Mouse (Mus musculus): ENCODE measurements around the gene Gm10447.
A peak's percentile ranks its signal among the peaks of the same experiment; 100 is the strongest.
"Not testable (repeated sequence)": the region's sequence is repeated elsewhere in the genome, so short reads cannot be mapped to it uniquely, and the experiment has no call there.

Gm10447 gene

DNA sequence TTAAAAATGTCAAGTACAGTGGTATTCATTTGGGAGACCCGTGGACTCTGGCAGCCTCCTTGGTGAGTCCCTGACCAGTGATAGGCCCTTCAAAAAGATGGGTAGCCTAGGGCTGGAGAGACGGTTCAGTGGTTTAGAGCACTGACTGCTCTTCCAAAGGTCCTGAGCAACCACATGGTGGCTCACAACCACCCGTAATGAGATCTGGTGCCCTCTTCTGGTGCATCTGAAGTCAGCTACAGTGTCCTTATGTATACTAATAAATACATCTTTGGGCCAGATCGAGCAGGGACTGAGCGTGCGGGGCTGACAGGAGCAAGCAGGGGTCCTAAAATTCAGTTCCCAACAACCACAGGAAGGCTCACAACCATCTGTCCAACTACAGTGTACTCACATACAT is 13.0 kb downstream of the Gm10447 start:
- DNase-seq (ENCODE audit: extremely low spot score): no peak

- DNase-seq (ENCODE audit: extremely low spot score): no peak
Observed at GRCm38 (mm10) chr11:53441921-53442320, 15.0 kb downstream of the Gm10447 start.

GRCm38 (mm10) chr11:53436338-53436737 is 20.6 kb downstream of the Gm10447 start:
- DNase-seq (ENCODE audit: extremely low spot score): no peak

GRCm38 (mm10) chr11:53435504-53435903 is 21.4 kb downstream of the Gm10447 start:
- no peak for DNase-seq (ENCODE audit: extremely low spot score)

GRCm38 (mm10) chr11:53433057-53433456 is 23.9 kb downstream of the Gm10447 start:
- DNase-seq (ENCODE audit: extremely low spot score): no peak

GRCm38 (mm10) chr11:53431347-53432056 is 25.4 kb downstream of the Gm10447 start:
- DNase-seq (ENCODE audit: extremely low spot score): no peak

- peak; percentile 98 for DNase-seq (ENCODE audit: extremely low spot score)
Observed at GRCm38 (mm10) chr11:53430670-53431346, 26.1 kb downstream of the Gm10447 start, which contains the start of the genes Uqcrq and Gdf9. Gene Uqcrq, minus strand, starts transcription at chr11:53430831. Gene Gdf9, plus strand, starts transcription at chr11:53431023.

- DNase-seq (ENCODE audit: extremely low spot score): no peak
Observed at GRCm38 (mm10) chr11:53430300-53430669, 26.6 kb downstream of the Gm10447 start.

DNA sequence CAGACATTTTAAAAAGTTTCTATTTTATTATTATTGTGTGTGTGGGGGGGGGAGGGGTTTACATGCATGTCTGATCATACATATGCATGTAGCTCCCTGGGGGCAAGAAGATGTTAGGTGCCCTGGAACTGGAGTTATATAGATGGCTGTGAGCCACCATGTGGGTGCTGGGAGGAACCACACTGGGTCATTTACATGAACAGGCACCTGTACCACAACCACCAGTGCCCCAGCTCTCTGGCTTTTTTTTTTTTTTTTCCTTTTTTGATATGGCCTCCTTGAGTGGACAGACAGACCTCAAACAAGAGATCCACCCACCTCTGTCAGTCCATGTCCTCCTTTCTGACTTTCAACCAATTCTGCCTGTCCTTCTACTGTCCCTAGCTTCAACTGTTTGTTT is 27.7 kb downstream of the Gm10447 start:
- no peak for DNase-seq (ENCODE audit: extremely low spot score)

- no peak for DNase-seq (ENCODE audit: extremely low spot score)
Observed at GRCm38 (mm10) chr11:53428716-53429057, 28.2 kb downstream of the Gm10447 start.

DNA sequence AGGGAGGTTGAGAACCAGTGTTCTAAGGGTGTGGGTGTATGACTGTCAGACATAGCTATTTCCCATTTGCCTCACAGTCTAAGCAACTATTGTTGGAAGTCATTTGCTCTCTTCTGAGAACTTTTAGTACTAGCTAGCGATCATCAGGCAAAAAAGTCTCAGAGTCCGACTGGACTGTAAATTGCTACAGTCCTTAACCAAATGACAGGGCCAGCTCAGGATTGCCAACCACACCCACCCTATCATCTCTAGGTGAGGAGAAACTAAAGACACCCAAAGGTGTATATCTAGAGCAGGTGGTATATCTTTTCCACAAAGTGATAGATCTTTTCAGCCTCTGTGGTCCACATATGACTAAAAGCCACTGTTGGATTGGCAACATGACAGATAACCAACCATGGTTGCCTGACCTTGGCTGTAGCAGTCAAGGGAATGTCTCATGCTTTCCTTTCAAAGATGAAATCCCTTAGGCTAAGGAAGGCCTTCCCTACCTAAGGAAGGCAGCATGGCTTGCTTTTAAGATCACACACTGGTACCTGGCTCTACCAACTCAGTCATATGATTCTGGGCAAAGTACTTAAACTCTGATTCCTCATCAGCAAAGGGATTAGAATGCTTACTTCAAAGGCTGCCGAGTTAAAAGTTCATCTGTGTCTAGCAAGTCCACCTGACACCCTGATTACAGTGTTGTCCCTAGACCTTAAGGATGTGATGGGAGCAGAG is 28.8 kb downstream of the Gm10447 start:
- DNase-seq (ENCODE audit: extremely low spot score): no peak

GRCm38 (mm10) chr11:53426914-53427313 is 30.0 kb downstream of the Gm10447 start:
- not testable (repeated sequence) for DNase-seq (ENCODE audit: extremely low spot score)

DNA sequence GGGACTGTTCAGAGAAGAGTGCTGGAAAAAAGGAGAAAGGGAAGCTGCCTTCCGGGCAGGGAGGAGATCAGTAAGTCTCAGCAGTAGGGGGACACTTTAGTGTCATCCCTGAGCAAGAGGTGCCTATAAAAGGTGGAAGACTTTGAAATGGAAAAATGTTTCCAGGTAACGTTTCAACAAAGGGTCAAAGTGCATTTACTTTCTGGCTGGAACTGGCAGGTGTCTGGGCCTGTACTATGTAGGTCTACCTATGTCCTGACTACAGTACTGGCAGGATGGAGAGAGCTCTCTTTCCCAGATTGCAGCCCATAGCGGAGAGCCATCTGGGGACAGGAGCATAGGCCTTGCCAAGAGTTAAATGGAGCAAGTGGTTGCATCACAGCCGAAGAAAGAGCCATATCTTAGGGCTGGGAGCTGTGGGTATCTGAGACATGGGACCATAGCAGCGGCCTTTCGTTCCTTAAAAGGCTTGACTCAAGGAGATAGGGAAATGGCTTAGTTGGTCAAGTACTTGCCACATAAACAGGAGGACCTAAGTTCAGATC is 31.1 kb downstream of the Gm10447 start:
- DNase-seq (ENCODE audit: extremely low spot score): no peak

DNA sequence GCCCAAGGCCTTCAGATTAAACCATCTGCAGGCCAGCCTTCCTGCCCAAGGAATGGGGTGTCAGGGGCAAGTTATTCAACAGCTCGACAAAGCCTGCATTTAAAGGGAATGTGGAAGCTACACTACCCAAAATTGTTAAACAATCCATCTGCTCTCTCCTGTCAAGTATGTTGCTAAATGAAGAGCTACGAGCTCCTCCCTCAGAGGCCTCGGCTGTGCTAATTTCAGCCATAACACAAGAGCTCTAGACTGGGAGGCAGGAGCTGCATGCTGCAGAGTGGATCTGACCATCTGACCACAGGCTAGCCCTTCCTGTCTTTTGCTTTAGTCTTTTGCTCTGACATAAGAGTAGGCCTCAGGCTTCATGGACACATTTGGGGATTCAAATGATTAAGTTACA is 31.7 kb downstream of the Gm10447 start:
- DNase-seq (ENCODE audit: extremely low spot score): no peak

DNA sequence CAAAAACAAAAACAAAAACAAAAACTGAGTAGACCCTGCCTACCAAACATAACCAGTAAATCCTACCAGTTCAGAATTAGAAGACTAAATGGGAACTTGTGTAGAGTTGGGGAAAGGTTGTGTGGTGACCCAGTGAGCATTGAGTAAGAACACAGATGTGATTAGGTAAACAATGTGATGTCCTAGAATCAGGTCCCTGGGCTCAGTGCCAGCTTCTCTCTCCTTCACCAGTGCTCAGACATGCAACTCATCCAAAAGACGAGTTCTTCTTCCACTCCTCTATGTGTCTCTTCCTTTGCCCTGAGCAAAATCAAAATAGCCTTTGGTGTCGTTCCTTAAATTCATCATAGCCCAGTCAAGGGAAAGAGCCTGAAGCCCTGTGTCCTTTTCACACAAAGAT is 32.1 kb downstream of the Gm10447 start:
- no peak for DNase-seq (ENCODE audit: extremely low spot score)

DNA sequence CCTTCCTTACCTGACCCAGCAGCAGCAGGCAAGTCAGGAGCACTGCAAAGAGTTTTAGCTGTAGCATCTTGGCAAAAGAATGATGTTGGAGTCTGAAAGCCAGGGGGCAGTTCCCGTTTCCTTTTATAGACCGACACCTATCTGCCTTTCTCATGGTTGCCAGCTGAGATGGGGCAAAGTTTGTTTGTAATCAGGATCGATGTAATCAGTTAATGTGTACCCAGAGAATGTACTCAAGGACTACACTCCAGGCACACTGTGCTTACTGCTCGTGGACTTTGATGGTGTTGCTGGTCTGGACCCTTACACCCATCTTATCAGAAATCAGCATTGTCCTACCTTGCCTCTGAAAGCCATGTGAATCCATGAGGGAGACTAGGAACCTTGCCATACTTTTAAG is 33.9 kb downstream of the Gm10447 start, which contains the start of gene Leap2:
Gene Leap2 (minus strand): TSS at position 135 of the 400 bp plus-strand sequence.
- DNase-seq (ENCODE audit: extremely low spot score): no peak

DNA sequence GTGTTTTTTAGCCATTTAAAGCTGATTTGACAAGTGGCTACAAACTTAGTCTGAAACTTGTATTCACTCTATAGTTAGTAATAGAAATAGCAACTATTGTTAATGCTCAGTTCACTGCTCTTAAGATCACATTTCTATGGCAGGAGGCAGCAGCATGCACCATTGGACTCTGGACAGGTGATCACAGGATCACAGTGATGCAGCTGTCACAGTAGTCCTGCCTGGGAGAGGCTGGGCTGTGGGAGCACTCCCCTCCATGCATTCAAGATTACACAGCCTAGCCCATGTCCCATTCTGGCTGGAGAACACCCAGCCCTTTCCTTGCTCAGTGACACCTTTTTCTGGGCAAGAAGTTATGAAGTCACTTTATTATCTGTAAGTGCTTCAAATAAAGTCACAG is 38.9 kb downstream of the Gm10447 start:
- no peak for DNase-seq (ENCODE audit: extremely low spot score)

DNA sequence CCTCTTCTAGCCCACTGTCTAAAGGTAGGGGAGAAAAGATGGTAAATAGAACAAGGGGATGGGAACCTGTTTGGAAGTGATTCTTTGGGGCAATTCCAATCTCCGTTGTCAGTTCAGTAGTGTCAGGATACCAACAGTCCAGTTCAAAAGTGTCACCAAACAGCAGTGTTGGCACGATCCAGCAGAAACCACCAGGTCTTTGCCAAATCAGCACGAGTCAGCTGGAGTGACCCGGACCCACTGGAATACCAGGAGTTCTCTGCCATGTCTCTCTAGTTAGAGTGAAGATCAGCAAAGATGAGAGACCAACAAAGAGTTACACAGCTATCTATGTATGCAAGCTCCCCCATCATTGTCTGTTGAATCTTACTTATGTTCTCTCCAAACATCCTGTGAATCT is 43.0 kb downstream of the Gm10447 start:
- DNase-seq (ENCODE audit: extremely low spot score): no peak

- DNase-seq (ENCODE audit: extremely low spot score): no peak
Observed at GRCm38 (mm10) chr11:53411738-53412137, 45.2 kb downstream of the Gm10447 start.
